Mouse (Mus musculus) E14TG2a.4 (cell line): ENCODE measurements at regions not wholly inside any gene's neighbourhood (a gene's known extent, or its start where the extent isn't known, plus 50 kb on each side); places are given as distances from the start of the nearest gene placed in this dataset.
"Not testable (repeated sequence)": the region's sequence is repeated elsewhere in the genome, so short reads cannot be mapped to it uniquely, and the experiment has no call there.

Experiments
- H3K27me3 ChIP-seq: 2 replicates; pipeline ENCODE4 v1.6.1; 2014; ENCODE audit warnings: low read length, control low read depth; ENCODE audit not compliant: insufficient read depth
- H3K36me3 ChIP-seq: 2 replicates; pipeline ENCODE4 v1.6.1; 2014; ENCODE audit warnings: low read length, control low read depth; ENCODE audit not compliant: insufficient read depth
- H3K4me1 ChIP-seq: replicated peaks from 2 replicates; pipeline ENCODE4 v1.6.1; 2014; ENCODE audit warnings: low read depth, low read length, control low read depth
- H3K4me3 ChIP-seq: replicated peaks from 2 replicates; pipeline ENCODE4 v1.5.1; 2014; ENCODE audit warnings: mild to moderate bottlenecking, low read length
- H3K9me3 ChIP-seq: 2 replicates; pipeline ENCODE4 v1.6.1; 2014; ENCODE audit warnings: low read length, control low read depth
- CTCF ChIP-seq: conservative IDR thresholded peaks from 2 replicates; pipeline ENCODE4 v1.5.1; 2014; ENCODE audit warnings: low read length
- NANOG ChIP-seq: IDR thresholded peaks from 2 replicates; pipeline ENCODE4 v1.6.1; 2014; ENCODE audit warnings: borderline replicate concordance, low read length, mixed read lengths
- POU5F1 ChIP-seq: IDR thresholded peaks from 2 replicates; pipeline ENCODE4 v1.6.1; 2014; ENCODE audit warnings: low read length, borderline replicate concordance

- H3K27me3 ChIP-seq, H3K4me3 ChIP-seq, H3K36me3 ChIP-seq, H3K4me1 ChIP-seq: not testable (repeated sequence)
- H3K9me3 ChIP-seq: peaks cover 32% of the 10 kb centered on the region
These were observed 424.2 kb downstream of the Cdh10 start for GRCm38 (mm10) chr15:19242962-19243361.

DNA sequence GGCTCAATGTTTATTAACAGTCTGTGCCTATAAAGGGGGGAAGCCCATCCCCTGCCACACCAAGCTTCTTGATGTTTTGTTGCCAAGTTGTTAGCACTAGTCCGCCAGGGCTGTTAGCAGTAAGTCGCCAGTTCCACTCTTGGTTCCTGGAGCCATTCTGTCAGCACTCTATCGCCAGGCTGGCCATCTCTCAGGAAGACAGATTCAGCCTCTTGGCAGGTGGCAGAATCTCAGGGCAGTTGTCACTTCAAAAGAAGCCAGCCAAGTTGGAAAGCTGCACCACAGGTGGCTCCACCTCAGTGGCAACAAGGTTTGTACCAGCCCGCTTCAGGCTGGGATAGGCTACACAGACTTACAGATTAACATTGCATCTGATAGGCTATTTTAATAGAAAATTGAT lies 428.7 kb downstream of the Cdh10 start:
- TF ChIP-seq CTCF (no peak), POU5F1 (no peak), NANOG (no peak)
- H3K4me1 ChIP-seq: no peaks in the 10 kb centered on the region
- peaks cover 26% of the 10 kb centered on the region for H3K9me3 ChIP-seq
- H3K27me3 ChIP-seq: no peaks in the 10 kb centered on the region
- no peak overlapping the region for H3K4me3 ChIP-seq
- no peaks in the 10 kb centered on the region for H3K36me3 ChIP-seq

DNA sequence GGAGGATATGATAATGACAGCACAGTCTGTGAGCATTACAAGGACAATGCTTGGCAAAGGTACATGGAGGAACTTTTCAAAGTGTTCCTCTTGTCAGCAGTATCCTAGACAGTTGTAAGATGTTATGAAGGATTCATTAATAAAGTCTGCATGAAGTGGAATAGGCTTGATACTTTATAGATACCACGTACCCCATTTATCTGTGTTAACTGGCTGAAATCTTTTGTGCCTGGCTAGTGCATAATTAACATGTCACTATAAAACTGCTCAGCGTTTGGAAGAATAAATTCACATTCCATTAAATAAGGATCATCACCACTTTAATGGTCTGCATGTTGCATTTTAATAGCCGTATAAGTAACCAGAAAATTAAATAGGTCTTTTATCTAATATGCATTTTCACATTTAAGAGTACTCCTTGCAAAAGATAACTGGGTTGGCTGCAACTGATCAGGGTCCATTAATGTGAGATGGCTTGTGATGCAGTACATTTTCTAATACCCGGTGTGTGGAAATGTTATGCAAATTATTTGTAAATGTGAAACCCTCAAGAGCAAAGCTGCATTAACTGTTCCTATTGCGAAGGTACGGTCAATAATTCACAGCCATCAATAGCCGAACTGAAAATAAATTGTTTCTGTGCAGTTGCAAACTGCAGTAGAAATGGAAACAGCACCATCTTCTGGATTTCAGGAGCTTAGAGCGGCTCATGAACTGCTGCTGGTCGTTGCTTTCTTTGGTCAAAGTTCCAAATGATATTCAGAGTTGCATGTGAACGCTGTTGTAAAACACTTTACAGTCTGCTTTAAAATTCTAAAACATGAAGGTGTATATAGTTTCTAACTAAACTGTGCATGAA lies 457.4 kb downstream of the Cdh10 start:
- Histone ChIP-seq H3K36me3 (no peaks in the 10 kb centered on the region), H3K4me1 (no peaks in the 10 kb centered on the region), H3K4me3 (no peak overlapping the region), H3K9me3 (no peaks in the 10 kb centered on the region; the same call in 1 of the 2 replicates), H3K27me3 (no peaks in the 10 kb centered on the region)
- TF ChIP-seq CTCF: no peak
- TF ChIP-seq NANOG: no peak
- TF ChIP-seq POU5F1: no peak

DNA sequence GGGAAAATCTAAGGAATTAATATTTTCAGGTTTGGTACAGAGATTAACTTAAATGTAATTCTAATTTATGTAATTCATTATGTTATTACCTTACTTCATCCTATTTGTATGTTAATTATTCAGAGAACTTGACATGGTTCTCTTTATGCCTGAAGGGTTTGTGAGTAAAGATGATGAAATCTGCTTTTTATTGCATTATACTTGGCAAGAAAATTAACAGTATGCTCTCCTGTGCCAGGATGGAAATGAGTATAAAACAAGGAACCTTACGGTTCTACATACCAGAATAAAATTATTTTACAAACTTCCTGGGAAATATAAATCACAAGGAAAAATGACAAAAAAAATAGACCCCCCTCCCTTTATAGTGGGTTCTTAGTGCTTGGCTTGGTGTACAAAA lies 497.6 kb downstream of the Cdh10 start:
- H3K27me3 ChIP-seq: no peaks in the 10 kb centered on the region
- no peaks in the 10 kb centered on the region for H3K36me3 ChIP-seq
- no peak overlapping the region for H3K4me3 ChIP-seq
- TF ChIP-seq CTCF (no peak), POU5F1 (no peak), NANOG (no peak)
- H3K4me1 ChIP-seq: no peaks in the 10 kb centered on the region
- H3K9me3 ChIP-seq: no peaks in the 10 kb centered on the region

- Histone ChIP-seq H3K4me1 (no peaks in the 10 kb centered on the region), H3K4me3 (no peak overlapping the region), H3K36me3 (no peaks in the 10 kb centered on the region), H3K9me3 (no peaks in the 10 kb centered on the region), H3K27me3 (no peaks in the 10 kb centered on the region)
- TF ChIP-seq POU5F1: no peak
These were observed 537.6 kb downstream of the Cdh10 start for GRCm38 (mm10) chr15:19356322-19356721.

DNA sequence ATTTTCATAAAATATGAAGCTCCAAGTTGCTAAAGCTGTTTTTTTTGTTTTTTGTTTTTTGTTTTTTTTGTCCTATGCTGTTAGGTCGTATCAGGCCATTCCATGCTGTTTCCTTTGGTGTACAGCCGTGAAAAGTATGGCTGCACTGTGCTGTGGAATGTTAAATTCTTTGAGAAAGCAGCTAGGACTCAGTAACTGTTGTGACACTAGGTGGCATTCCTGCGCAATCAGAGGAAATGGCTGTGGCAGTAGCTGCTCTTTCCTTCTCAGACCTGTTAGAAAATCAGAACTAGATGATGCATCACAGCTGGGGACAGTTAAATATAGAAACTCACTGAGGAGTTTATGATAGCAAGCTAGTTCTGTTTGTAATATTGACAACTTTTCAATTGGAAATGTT lies 541.9 kb downstream of the Cdh10 start:
- Histone ChIP-seq H3K27me3 (no peaks in the 10 kb centered on the region), H3K9me3 (no peaks in the 10 kb centered on the region), H3K4me1 (no peaks in the 10 kb centered on the region), H3K4me3 (no peak overlapping the region), H3K36me3 (no peaks in the 10 kb centered on the region)
- no peak for TF ChIP-seq POU5F1
- TF ChIP-seq CTCF: 0 out of 2 replicates have a peak, but pooled peaks have one; percentile 14

GRCm38 (mm10) chr15:19389951-19390350 lies 571.2 kb downstream of the Cdh10 start:
- Histone ChIP-seq H3K4me3 (no peak overlapping the region), H3K36me3 (no peaks in the 10 kb centered on the region; the same call in 1 of the 2 replicates), H3K4me1 (peaks cover 14% of the 10 kb centered on the region), H3K9me3 (peaks cover 18% of the 10 kb centered on the region), H3K27me3 (no peaks in the 10 kb centered on the region)
- no peak for TF ChIP-seq NANOG
- TF ChIP-seq POU5F1: no peak
- no peak for TF ChIP-seq CTCF

DNA sequence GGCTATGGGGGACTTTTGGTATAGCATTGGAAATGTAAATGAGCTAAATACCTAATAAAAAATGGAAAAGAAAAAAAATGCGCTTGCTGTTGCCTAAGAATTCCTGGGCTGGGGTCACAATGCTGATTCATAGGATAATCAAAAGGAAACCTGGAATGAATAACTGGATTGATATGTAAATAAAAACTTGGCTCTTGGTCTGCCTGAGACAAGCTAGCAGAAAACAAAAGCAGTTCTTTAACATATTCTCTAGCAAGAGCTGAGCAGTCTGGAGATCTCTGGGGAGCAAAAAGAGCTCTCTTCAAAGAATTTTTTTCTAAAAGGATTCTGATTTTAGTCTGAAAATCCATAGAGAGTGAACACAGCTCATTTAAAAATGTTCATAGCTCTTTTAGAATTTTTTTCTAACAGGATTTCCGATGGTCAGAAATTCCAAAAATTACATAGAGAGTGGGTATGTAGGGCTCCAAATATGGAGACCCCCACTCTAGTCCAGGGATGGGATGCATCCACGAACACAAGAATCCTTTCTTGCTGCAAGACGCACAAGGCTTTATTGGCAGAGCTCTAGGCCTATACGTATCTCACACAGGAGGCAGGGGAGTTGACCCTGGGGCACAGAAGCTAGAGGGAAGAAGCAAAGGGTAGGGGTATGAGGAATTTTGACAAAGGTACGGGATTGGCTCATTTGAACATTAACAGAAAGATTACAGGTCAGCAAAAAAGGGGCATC lies 572.7 kb downstream of the Cdh10 start:
- Histone ChIP-seq H3K36me3 (no peaks in the 10 kb centered on the region; the same call in 1 of the 2 replicates), H3K27me3 (no peaks in the 10 kb centered on the region), H3K4me3 (no peak overlapping the region), H3K4me1 (peaks cover 14% of the 10 kb centered on the region), H3K9me3 (peaks cover 18% of the 10 kb centered on the region)
- no peak for TF ChIP-seq CTCF
- TF ChIP-seq NANOG: no peak
- no peak for TF ChIP-seq POU5F1
